Mouse (Mus musculus) ES-E14 (cell line): ENCODE data around the gene Resp18. TPM values are rescaled to one million over a fixed set of nuclear protein-coding genes. Genes with fewer than 3 reads are reported as not detected.

Experiments used
- DNase-seq: peaks from one replicate; pipeline ENCODE4 v3.0.0-alpha.2; 2013; ENCODE audit warnings: low read depth, low spot score
- H3K27ac ChIP-seq: 2 replicates; pipeline ENCODE4 v1.5.1; 2012; ENCODE audit warnings: low read depth, mild to moderate bottlenecking, low read length, moderate library complexity, mixed read lengths; ENCODE audit not compliant: poor library complexity, insufficient read depth, severe bottlenecking
- H3K36me3 ChIP-seq: 2 replicates; pipeline ENCODE4 v1.6.1; 2012; ENCODE audit warnings: mild to moderate bottlenecking, low read length, moderate library complexity, mixed read lengths; ENCODE audit not compliant: control insufficient read depth, poor library complexity, insufficient read depth, severe bottlenecking
- H3K4me1 ChIP-seq, 2 experiments: fragments of 150-350 bp in 1 of 2; sonication (generic) in 1 of 2; 2 replicates each; pipeline ENCODE4 v1.6.1; 2012; ENCODE audit warnings: low read length in 2 of 2, mild to moderate bottlenecking in 1 of 2, mixed read lengths in 1 of 2; ENCODE audit not compliant: control insufficient read depth in 2 of 2, insufficient read depth in 2 of 2, poor library complexity in 1 of 2
- H3K4me3 ChIP-seq, 2 experiments: fragments of 150-350 bp in 1 of 2; sonication (generic) in 1 of 2; 2 replicates each; pipeline ENCODE4 v1.5.1; 2012; ENCODE audit warnings: low read length in 2 of 2, low read depth in 1 of 2, mild to moderate bottlenecking in 1 of 2, mixed read lengths in 1 of 2; ENCODE audit not compliant: insufficient read depth in 1 of 2, poor library complexity in 1 of 2, severe bottlenecking in 1 of 2
- H3K9ac ChIP-seq: 2 replicates; pipeline ENCODE4 v1.6.1; 2012; ENCODE audit warnings: low read depth, mild to moderate bottlenecking, low read length, mixed read lengths; ENCODE audit not compliant: poor library complexity, insufficient read depth, severe bottlenecking
- H3K9me3 ChIP-seq: fragments of 150-350 bp; sonication (generic); 2 replicates; pipeline ENCODE4 v1.6.1; 2012; ENCODE audit warnings: low read depth, mild to moderate bottlenecking, low read length; ENCODE audit not compliant: control insufficient read depth, insufficient read depth
- CHD2 ChIP-seq: IDR thresholded peaks from 2 replicates; pipeline ENCODE4 v1.6.1; 2014; ENCODE audit warnings: mild to moderate bottlenecking, low read depth, low read length, inconsistent platforms
- HCFC1 ChIP-seq: IDR thresholded peaks from 2 replicates; pipeline ENCODE4 v1.6.1; 2012; ENCODE audit warnings: low read length, inconsistent platforms, borderline replicate concordance; ENCODE audit not compliant: insufficient read depth
- MAFK ChIP-seq: IDR thresholded peaks from 2 replicates; pipeline ENCODE4 v1.6.1; 2014; ENCODE audit warnings: mild to moderate bottlenecking, low read depth, low read length, inconsistent platforms; ENCODE audit not compliant: insufficient read depth
- ZC3H11A ChIP-seq: IDR thresholded peaks from 2 replicates; pipeline ENCODE4 v1.6.1; 2012; ENCODE audit warnings: low read depth, mild to moderate bottlenecking, inconsistent platforms, low read length, borderline replicate concordance
- ZNF384 ChIP-seq: IDR thresholded peaks from 2 replicates; pipeline ENCODE4 v1.6.1; 2012; ENCODE audit warnings: low read depth, low read length, inconsistent platforms
- in situ Hi-C, 2 experiments: fragments of 600-800 bp; cut with MboI; formaldehyde crosslinking; loops; one replicate each; pipeline ENCODE4 v1.15.1; 2025; ENCODE audit warnings: low sequenced_read_pairs in 2 of 2, inconsistent platforms in 1 of 2; ENCODE audit not compliant: unreplicated experiment in 2 of 2
- total RNA-seq: library from RNA; depleted of rRNA; stranded (reverse); fragments of 300-350 nt; gene quantifications from 2 replicates; pipeline ENCODE4 v1.2.3, GENCODE M21; 2012

Gene Resp18
- total RNA-seq, 1 experiment = not detected

DNA sequence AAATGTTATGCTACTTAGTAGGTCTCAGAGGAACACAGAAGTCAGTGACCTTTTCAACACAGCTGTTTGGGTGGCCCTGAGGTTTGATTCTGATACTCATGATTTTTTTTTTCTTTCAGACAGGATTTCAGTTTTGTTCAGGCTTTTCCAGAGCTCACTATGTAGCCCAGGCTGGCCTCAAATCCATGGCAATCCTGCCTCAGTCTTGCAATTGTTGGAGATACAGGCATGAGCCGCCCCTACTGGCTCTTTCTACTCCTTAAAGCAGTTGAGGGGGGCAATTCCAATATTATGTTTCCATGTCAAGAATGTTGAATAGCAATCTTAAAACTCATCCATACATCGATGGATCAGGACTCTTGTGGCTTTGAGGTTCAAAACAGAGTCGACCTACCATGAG lies 40.1 kb upstream of the Resp18 start:
- TF ChIP-seq MAFK (no peak), CHD2 (no peak), HCFC1 (no peak), ZNF384 (no peak)
- Histone ChIP-seq H3K27ac (no peak overlapping the region; the same call in 1 of the 2 replicates), H3K9ac (no peak overlapping the region), H3K9me3 (no peaks in the 10 kb centered on the region), H3K4me1 (peaks cover 0 to 3% of the 10 kb centered on the region in 2 experiments; a peak in 1 of 4 replicates), H3K4me3 (peak overlapping the region in 1 of 2 experiments; percentile 62; a peak in 2 of 4 replicates), H3K36me3 (peaks cover 13% of the 10 kb centered on the region; the same call in 1 of the 2 replicates)
- in situ Hi-C loops = no loop called here
- DNase-seq = no peak

DNA sequence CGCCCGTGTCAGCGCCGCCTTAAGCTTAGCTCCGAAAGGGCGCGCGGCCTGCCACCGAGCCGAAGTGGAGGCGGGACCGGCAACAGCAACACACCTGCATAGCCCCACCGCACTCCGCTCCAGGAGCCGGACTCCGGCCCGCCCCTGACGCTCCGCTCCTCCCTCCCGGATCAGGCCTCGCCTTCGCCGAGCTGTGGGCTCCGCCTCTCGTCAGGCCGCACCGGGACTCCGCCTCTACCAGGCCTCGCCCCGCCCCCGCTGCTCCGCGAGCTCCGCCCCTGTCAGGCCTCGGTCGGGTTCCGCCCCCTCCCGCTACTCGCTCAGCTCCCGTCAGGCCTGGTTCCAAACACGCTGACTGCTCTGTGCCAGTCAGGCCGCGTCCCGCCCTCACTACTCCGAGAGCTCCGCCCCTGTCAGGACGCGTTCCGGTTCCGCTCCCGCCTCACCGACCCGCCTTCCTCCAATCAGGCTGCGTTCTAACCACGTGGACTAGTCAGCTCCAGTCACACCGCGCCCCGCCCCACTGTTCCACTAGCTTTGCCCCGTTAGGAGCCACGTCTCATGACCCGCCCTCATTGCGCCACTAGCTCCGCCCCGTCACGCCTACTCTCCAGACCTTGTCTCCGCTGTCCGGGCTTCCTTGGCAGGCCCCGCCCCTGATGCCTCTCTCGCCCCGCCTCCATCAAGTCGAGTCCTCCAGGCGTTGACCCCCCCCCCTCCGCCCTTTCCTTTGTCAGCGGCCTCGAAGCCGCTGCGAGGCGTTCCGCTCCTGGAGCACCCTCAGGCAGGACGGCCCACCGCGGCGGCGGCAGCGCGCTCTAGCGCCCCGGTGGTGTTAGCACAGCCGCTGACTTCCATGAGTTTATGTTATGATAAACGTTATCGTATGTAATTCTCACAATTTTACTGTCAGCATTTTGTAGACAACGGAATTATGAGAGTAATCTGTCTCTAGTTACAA lies 39.3 kb upstream of the Resp18 start, which contains the start of gene Dnpep:
Gene Dnpep, minus strand, starts transcription at position 750 of the 961 bp plus-strand sequence.
- peak; percentile 100 for DNase-seq
- peaks cover 13% of the 10 kb centered on the region; the same call in 1 of the 2 replicates for H3K36me3 ChIP-seq
- peak within 1 kb of the TSS; percentile 88 for H3K27ac ChIP-seq
- in situ Hi-C loops = no loop called here
- peaks cover 0 to 3% of the 10 kb centered on the region in 2 experiments; a peak in 1 of 4 replicates for H3K4me1 ChIP-seq
- peak within 1 kb of the TSS; percentile 87 to 98 for H3K4me3 ChIP-seq
- peak within 1 kb of the TSS; percentile 76 for H3K9ac ChIP-seq
- H3K9me3 ChIP-seq = no peaks in the 10 kb centered on the region
- TF ChIP-seq MAFK (no peak; the same call in 1 of the 2 replicates), CHD2 (no peak), HCFC1 (no peak), ZNF384 (no peak), ZC3H11A (no peak)

DNA sequence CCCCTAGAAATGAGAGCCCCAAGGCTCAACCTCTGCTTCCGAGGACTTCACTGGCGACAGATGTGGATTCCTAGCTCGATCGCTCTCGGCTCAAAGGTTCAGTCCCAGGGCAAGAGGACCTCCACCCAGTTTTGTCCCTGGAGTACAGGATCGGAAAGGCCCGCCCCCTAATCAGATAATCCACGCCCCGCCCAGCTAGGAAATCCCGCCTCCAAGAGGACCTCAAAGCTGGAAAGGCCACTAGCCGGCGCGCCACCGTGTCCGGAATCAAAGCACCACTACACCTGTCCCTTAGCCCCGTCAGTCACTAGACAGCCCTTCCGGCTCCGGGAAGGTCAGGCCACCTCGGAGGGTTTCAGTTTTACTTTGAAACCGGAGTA lies 38.6 kb upstream of the Resp18 start:
- in situ Hi-C loops = no loop called here
- H3K9ac ChIP-seq = peak overlapping the region; percentile 76
- peak overlapping the region; percentile 88 for H3K27ac ChIP-seq
- DNase-seq = peak; percentile 91
- no peaks in the 10 kb centered on the region for H3K9me3 ChIP-seq
- peaks cover 0 to 3% of the 10 kb centered on the region in 2 experiments; a peak in 1 of 4 replicates for H3K4me1 ChIP-seq
- no peak for TF ChIP-seq CHD2
- TF ChIP-seq HCFC1 = no peak
- peaks cover 19% of the 10 kb centered on the region for H3K36me3 ChIP-seq
- H3K4me3 ChIP-seq = peak overlapping the region; percentile 87 to 98

DNA sequence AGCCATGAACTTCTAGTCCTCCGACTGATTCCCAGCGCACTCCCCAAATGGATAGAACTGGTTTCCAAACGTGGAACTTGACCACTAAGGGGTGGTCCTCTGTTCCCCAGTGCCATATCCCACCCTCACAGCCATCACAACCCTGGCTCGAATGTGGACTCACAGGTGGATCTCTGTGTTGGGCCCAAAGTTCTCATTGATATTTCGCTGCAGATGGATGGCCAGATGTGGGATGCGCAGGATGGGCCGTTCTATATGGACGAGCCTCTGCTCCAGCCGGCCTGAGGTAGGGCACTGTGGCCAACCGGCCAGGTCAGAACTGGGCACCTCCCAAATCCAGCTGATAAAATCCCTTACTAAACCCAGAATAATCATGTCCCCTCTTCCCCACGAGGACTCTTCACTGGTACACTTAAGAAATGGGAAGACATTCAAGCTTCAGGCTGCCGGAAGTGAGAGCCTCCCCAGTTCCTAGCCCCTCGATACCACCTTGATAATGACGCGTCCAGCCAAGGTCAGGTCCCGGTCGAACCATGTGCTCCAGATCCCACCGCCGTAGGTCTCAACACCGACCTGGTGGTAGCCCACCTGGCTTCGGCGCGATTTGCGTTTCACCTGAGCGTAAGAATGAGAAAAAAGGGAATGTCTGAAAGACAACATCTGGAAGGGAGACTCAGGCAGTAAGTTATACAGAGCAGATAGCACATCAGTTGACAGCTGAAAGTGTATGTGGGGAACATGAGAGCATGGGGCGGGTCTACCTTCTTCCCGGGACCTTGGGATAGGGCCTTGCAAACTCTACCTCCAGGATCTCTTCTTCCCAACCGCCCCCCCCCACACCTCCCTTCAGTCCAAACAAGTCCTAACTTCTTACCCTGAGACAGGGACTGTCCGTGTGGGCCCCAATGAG lies 37.5 kb upstream of the Resp18 start:
- Histone ChIP-seq H3K9me3 (no peaks in the 10 kb centered on the region), H3K9ac (peak overlapping the region; percentile 75), H3K27ac (no peak overlapping the region), H3K36me3 (peaks cover 26% of the 10 kb centered on the region), H3K4me1 (peaks cover 0 to 3% of the 10 kb centered on the region in 2 experiments; a peak in 1 of 4 replicates), H3K4me3 (peak overlapping the region; percentile 87 to 98)
- DNase-seq = no peak
- TF ChIP-seq MAFK (no peak), CHD2 (no peak), ZC3H11A (no peak), HCFC1 (no peak), ZNF384 (no peak)
- in situ Hi-C loops = no loop called here
